Mouse (Mus musculus): Measurements from ENCODE around the gene Gm11077.

Gm11077 gene

GRCm38 (mm10) chr6:140733641-140733986, 4.5 kb downstream of the Gm11077 start:
- intact Hi-C loops (cut with DNase I): no loop called here

- intact Hi-C loops (cut with DNase I): no loop called here
These were observed 16.5 kb downstream of the Gm11077 start for GRCm38 (mm10) chr6:140745586-140745985.

- intact Hi-C loops (cut with DNase I): no loop called here
These were observed 18.5 kb downstream of the Gm11077 start for GRCm38 (mm10) chr6:140747591-140747990.

- intact Hi-C loops (cut with DNase I): no loop called here
These were observed 21.4 kb downstream of the Gm11077 start for GRCm38 (mm10) chr6:140750371-140751080.

- intact Hi-C loops (cut with DNase I): loop anchor here (10.0 kb wide), 1 partner anchor 88 kb away; no protein-coding TSS in a partner anchor
These were observed 37.3 kb downstream of the Gm11077 start for GRCm38 (mm10) chr6:140766365-140766764.

- intact Hi-C loops (cut with DNase I): loop anchor here (10.0 kb wide), 1 partner anchor 88 kb away; no protein-coding TSS in a partner anchor
These were observed 38.2 kb downstream of the Gm11077 start for GRCm38 (mm10) chr6:140767237-140767636.

GRCm38 (mm10) chr6:140768180-140768579, 39.1 kb downstream of the Gm11077 start:
- intact Hi-C loops (cut with DNase I): loop anchor here (10.0 kb wide), 1 partner anchor 87 kb away; no protein-coding TSS in a partner anchor

- intact Hi-C loops (cut with DNase I): loop anchor here (10.0 kb wide), 1 partner anchor 86 kb away; no protein-coding TSS in a partner anchor
These were observed 40.0 kb downstream of the Gm11077 start for GRCm38 (mm10) chr6:140768859-140769640.

GRCm38 (mm10) chr6:140776274-140776673, 47.2 kb downstream of the Gm11077 start:
- intact Hi-C loops (cut with DNase I): no loop called here

GRCm38 (mm10) chr6:140782524-140782923, 53.4 kb downstream of the Gm11077 start:
- intact Hi-C loops (cut with DNase I): no loop called here

- intact Hi-C loops (cut with DNase I): no loop called here
These were observed 57.0 kb downstream of the Gm11077 start for GRCm38 (mm10) chr6:140786058-140786457.

GRCm38 (mm10) chr6:140789850-140790249, 60.8 kb downstream of the Gm11077 start:
- intact Hi-C loops (cut with DNase I): no loop called here

- intact Hi-C loops (cut with DNase I): no loop called here
These were observed 64.7 kb downstream of the Gm11077 start for GRCm38 (mm10) chr6:140793676-140794262.

- intact Hi-C loops (cut with DNase I): no loop called here
These were observed 69.8 kb downstream of the Gm11077 start for GRCm38 (mm10) chr6:140798841-140799240.

GRCm38 (mm10) chr6:140799435-140800040, 70.5 kb downstream of the Gm11077 start:
- intact Hi-C loops (cut with DNase I): no loop called here

- intact Hi-C loops (cut with DNase I): no loop called here
These were observed 71.5 kb downstream of the Gm11077 start for GRCm38 (mm10) chr6:140800587-140800986.

All from adrenal gland (tissue).